Mouse (Mus musculus) testis, adult 2 months (tissue): ENCODE data around the gene Tmem19.

Source experiments
- CTCF ChIP-seq: fragments of 200-500 bp; IDR thresholded peaks from 2 replicates; pipeline ENCODE4 v1.5.1; 2012; ENCODE audit warnings: low read depth, mild to moderate bottlenecking, inconsistent platforms, low read length, moderate library complexity; ENCODE audit not compliant: control insufficient read depth, insufficient read depth, insufficient replicate concordance
- POLR2A ChIP-seq: fragments of 200-500 bp; IDR thresholded peaks from 2 replicates; pipeline ENCODE4 v1.6.1; 2012; ENCODE audit warnings: low read depth, mild to moderate bottlenecking, inconsistent platforms, low read length, moderate library complexity; ENCODE audit not compliant: control insufficient read depth

- TF ChIP-seq CTCF (no peak), POLR2A (no peak)
Observed at GRCm38 (mm10) chr10:115356106-115356505, 6.2 kb downstream of the Tmem19 start.
